Mouse (Mus musculus) spleen, adult 2 months (tissue): Measurements from ENCODE around the gene Sart3.

Experiments
- CTCF ChIP-seq: fragments of 200-500 bp; IDR thresholded peaks from 2 replicates; pipeline ENCODE4 v1.5.1; 2011; ENCODE audit warnings: mild to moderate bottlenecking, inconsistent platforms; ENCODE audit not compliant: insufficient read depth, insufficient read length, insufficient replicate concordance; ENCODE audit errors: extremely low read depth
- POLR2A ChIP-seq: fragments of 200-500 bp; IDR thresholded peaks from 2 replicates; pipeline ENCODE4 v1.6.1; 2011; ENCODE audit warnings: low read depth, low read length, inconsistent platforms

DNA sequence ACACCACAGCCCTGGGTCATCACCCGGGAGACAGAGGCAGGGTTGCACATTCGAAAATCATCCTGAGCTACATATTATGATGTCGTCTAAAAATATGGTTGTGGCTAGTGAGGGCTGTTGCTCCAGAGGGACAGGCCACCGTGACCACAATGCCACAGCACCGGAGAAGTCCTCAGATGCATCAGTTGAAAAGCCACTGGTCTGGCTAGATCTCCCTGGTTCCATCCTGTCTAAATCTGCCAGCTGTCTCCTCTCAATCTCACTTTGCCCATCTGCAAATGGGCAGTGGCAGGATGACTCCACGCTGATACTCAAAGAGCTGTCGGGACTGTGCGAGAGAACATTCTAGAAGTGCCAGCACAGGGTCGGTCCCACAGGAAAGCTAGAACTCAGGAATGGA lies 26.2 kb upstream of the Sart3 start:
- TF ChIP-seq CTCF (no peak), POLR2A (no peak)
